Mouse (Mus musculus): ENCODE measurements around the gene Ndufa7. TPM values are rescaled to one million over a fixed set of nuclear protein-coding genes. Genes with fewer than 3 reads are reported as not detected.
A peak's percentile ranks its signal among the peaks of the same experiment; 100 is the strongest.
"Not testable (repeated sequence)": the region's sequence is repeated elsewhere in the genome, so short reads cannot be mapped to it uniquely, and the experiment has no call there.

Ndufa7 gene
- total RNA-seq, 2 experiments from 2014 or later: 214 to 232 TPM

- intact Hi-C loops (cut with DNase I): no loop called here
- peak; percentile 18 for DNase-seq
Observed at GRCm38 (mm10) chr17:33865330-33866030, 41.1 kb downstream of the Ndufa7 start.

- intact Hi-C loops (cut with DNase I); DNase-seq: not testable (repeated sequence)
Observed at GRCm38 (mm10) chr17:33873537-33873936, 49.2 kb downstream of the Ndufa7 start, which contains the start of gene Gm7029. Gm7029 (plus strand) TSS chr17:33873837.

- DNase-seq: peak; percentile 6
- intact Hi-C loops (cut with DNase I): no loop called here
Observed at GRCm38 (mm10) chr17:33874411-33874810, 50.0 kb downstream of the Ndufa7 start.

GRCm38 (mm10) chr17:33875797-33876196 is 51.4 kb downstream of the Ndufa7 start:
- DNase-seq; intact Hi-C loops (cut with DNase I): not testable (repeated sequence)

GRCm38 (mm10) chr17:33884320-33884719 is 59.9 kb downstream of the Ndufa7 start:
- DNase-seq; intact Hi-C loops (cut with DNase I): not testable (repeated sequence)

GRCm38 (mm10) chr17:33887802-33888201 is 63.4 kb downstream of the Ndufa7 start:
- DNase-seq; intact Hi-C loops (cut with DNase I): not testable (repeated sequence)

Small RNA genes within 50 kb of the gene (microRNA-seq; reads per million reads assigned to microRNA genes)
- not detected for gene Gm27740

Other genes starting within 250 kb of the Ndufa7 start
- gene Zfp414, start 195.5 kb upstream of the Ndufa7 start, total RNA-seq (2021): 10 to 100 TPM; 58.8 to 60.6 TPM
- under 1 TPM in 1 of 2 experiments, not detected in 1; 0.24 TPM for gene Pram1, start 186.5 kb upstream of the Ndufa7 start, total RNA-seq (2021)
- 100 to 1,000 TPM; 178 to 195 TPM for gene Hnrnpm, start 137.7 kb upstream of the Ndufa7 start, total RNA-seq (2021)
- gene March2, start 105.9 kb upstream of the Ndufa7 start, total RNA-seq (2021): 10 to 100 TPM; 66.9 to 73.5 TPM
- gene Rab11b, start 64.0 kb upstream of the Ndufa7 start, total RNA-seq (2021): 100 to 1,000 TPM; 361 to 382 TPM
- 10 to 100 TPM in 1 of 2 experiments, 1 to 10 TPM in 1; 9.7 to 10.8 TPM for gene Angptl4, start 42.7 kb upstream of the Ndufa7 start, total RNA-seq (2021)
- gene Kank3, start 14.1 kb upstream of the Ndufa7 start, total RNA-seq (2021): 10 to 100 TPM; 38.6 to 44.1 TPM
- 1,000 to 10,000 TPM; 1,155 to 1,182 TPM for gene Rps28, start within 50 bp of the Ndufa7 start, total RNA-seq (2021)
- gene Cd320, start 18.5 kb downstream of the Ndufa7 start, total RNA-seq (2021): 10 to 100 TPM; 21.6 to 25.4 TPM
- not detected for gene Gm7029, start 49.3 kb downstream of the Ndufa7 start, total RNA-seq (2021)
- gene Kifc1, start 66.1 kb downstream of the Ndufa7 start, total RNA-seq (2021): 1 to 10 TPM; 7.7 to 9.4 TPM
- not detected for gene Platr17, start 80.6 kb downstream of the Ndufa7 start, total RNA-seq (2021)
- gene Daxx, start 84.8 kb downstream of the Ndufa7 start, total RNA-seq (2021): 10 to 100 TPM; 37.6 to 39.2 TPM
- gene Tapbp, start 91.3 kb downstream of the Ndufa7 start, total RNA-seq (2021): 10 to 100 TPM; 45.5 to 56.6 TPM
- gene Zbtb22, start 91.3 kb downstream of the Ndufa7 start, total RNA-seq (2021): 10 to 100 TPM; 33.2 to 36.8 TPM
- gene Rgl2, start 105.0 kb downstream of the Ndufa7 start, total RNA-seq (2021): 10 to 100 TPM; 74.1 to 75.5 TPM
- gene Pfdn6, start 115.8 kb downstream of the Ndufa7 start, total RNA-seq (2021): 10 to 100 TPM; 90.5 to 96.1 TPM
- 10 to 100 TPM; 30.1 to 36.6 TPM for gene Wdr46, start 116.1 kb downstream of the Ndufa7 start, total RNA-seq (2021)
- 1 to 10 TPM; 6.6 to 6.8 TPM for gene B3galt4, start 126.9 kb downstream of the Ndufa7 start, total RNA-seq (2021)
- 10 to 100 TPM; 72.2 to 72.6 TPM for gene Vps52, start 131.2 kb downstream of the Ndufa7 start, total RNA-seq (2021)
- gene Rps18, start 131.4 kb downstream of the Ndufa7 start, total RNA-seq (2021): 100 to 1,000 TPM; 557 to 591 TPM
- gene H2-K1, start 175.8 kb downstream of the Ndufa7 start, total RNA-seq (2021): 10 to 100 TPM in 1 of 2 experiments, 1 to 10 TPM in 1; 8.2 to 13.8 TPM
- 10 to 100 TPM; 23.6 to 28.2 TPM for gene Ring1, start 200.1 kb downstream of the Ndufa7 start, total RNA-seq (2021)
- 10 to 100 TPM; 41.6 to 45.2 TPM for gene H2-Ke6, start 203.5 kb downstream of the Ndufa7 start, total RNA-seq (2021)
- 10 to 100 TPM; 96.3 to 98.7 TPM for gene Slc39a7, start 207.1 kb downstream of the Ndufa7 start, total RNA-seq (2021)
- gene Rxrb, start 207.2 kb downstream of the Ndufa7 start, total RNA-seq (2021): 10 to 100 TPM; 80.7 to 84.9 TPM
- gene Col11a2, start 214.9 kb downstream of the Ndufa7 start, total RNA-seq (2021): 1 to 10 TPM; 6.8 to 9.8 TPM

All from left cerebral cortex, postnatal 4 days (tissue).